Mouse (Mus musculus): ENCODE results near the gene Alkbh1. TPM values are rescaled to one million over a fixed set of nuclear protein-coding genes. Genes with fewer than 3 reads are reported as not detected.
A peak's percentile ranks its signal among the peaks of the same experiment; 100 is the strongest.
"Not testable (repeated sequence)": the region's sequence is repeated elsewhere in the genome, so short reads cannot be mapped to it uniquely, and the experiment has no call there.

The Alkbh1 gene
- polyA plus RNA-seq (2017; shearing (Covaris generic)) = 10 to 100 TPM; 63.6 to 82.0 TPM

DNA sequence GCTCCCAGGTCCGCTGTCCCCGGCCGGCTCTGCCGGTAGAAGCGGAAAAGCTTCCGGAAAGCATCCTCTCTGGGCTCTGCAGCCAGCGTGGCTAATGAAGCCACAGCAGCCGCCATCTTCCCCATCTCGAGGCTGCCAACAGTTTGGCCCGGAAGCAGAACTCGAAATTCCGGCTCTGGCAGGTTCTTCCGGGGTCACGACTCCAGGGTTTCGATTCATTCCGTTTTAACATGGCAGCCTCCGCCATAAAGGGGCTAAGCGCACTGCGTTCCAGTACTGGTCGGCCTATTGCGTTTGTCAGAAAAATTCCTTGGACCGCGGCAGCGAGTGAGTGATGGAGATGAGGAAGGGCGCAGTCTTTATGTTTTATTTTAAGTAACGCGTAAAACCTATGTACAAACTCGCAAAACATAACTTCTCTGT lies at the start of gene Alkbh1, which contains the start of gene Slirp:
Gene Alkbh1, minus strand, starts transcription at position 318 of the 423 bp plus-strand sequence.
Gene Slirp, plus strand, starts transcription at position 197 of the 423 bp plus-strand sequence.
- peak; percentile 95 for ATAC-seq

DNA sequence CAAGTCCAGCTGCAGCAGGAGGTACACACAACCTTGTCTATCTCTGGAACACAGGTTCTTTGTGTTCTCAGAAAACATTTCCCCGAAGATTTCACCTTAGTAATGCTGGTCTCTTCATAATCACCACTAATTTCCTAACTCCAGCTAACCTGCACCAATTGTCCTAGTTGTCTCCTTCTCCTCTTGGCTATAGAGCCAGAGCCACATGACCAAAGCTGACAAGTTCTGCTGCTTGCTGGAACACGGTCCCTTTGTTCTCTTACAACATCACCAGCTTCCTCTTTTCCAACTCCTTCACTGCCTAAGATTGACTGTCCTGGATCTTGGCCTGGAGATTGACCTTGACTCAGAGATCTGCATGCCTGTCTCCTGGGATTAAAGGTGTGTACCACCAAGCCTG lies 44.9 kb upstream of the Alkbh1 start:
- ATAC-seq = not testable (repeated sequence)

DNA sequence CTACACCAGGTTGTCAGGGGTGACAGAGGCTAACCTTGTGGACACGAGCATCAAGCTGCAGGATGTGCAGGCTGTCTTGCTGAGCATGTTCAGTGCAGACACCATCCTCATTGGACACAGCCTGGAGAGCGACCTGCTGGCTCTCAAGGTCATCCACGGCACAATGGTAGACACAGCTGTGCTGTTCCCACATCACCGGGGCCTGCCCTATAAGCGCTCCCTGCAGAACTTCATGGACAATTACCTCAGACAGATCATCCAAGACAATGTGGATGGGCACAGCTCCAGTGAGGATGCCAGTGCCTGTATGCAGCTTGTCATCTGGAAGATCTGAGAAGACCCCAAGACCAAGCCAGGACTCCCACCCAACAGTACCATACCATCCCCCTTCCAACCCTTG lies 38.7 kb upstream of the Alkbh1 start:
- not testable (repeated sequence) for ATAC-seq

DNA sequence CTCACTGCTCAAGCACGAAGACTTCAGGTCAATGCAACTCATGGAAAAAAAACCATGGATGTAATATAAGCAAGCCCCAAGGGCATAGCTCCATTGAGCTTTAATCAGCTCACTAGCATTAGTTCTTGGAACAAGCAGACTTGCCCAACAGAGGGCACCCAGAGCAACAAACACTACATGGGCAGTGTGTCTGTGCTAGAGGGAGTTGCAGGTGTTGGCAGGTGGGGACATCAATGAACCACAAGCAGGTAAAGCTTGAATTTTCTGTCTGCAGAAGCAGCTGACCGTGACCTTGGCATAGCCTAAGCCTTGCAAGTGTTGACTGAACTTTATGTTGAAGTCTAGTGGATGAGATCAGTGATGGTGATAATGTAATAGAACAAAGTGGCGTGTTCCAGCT lies 30.9 kb upstream of the Alkbh1 start:
- ATAC-seq = no peak

DNA sequence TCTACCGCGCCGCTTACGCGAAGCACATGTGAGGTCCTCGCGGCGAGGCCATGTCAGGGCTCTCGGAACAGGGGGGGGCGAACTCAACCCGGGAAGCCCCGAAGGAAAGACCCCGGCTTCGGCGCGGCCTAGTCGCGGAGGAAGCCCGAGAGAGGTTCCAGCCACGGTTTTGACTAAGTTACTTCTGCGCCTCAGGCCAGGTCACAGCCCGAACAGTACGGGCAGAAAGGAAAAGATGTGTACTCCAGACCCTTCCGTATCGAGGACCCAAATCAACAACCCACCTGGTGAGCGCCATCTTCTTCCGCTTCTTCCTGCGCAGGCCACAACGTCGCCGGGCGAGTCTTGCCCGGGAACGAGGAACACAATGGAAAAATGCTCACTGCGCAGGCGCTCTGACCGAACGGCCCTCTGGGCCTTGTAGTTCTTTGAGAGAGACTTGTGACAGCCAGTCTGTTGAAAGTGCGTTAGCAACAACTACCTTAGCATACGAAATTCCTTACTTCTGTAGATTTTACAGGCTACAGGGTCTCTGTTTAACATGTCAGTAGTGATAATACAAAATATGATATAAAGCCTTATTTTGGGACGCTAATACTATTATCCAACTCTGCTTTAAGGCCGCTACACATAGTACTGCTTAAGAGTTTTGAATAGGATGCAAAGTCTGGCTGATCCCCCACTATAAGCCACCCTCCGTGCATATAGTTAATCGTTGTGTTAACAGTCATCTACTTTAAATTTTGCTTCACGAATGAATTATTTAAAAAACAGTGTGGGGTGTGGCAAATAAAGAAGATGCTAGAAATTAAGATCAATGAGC lies 28.4 kb upstream of the Alkbh1 start, which contains the start of gene Snw1:
Gene Snw1, minus strand, starts transcription at position 311 of the 823 bp plus-strand sequence.
- peak; percentile 95 for ATAC-seq

DNA sequence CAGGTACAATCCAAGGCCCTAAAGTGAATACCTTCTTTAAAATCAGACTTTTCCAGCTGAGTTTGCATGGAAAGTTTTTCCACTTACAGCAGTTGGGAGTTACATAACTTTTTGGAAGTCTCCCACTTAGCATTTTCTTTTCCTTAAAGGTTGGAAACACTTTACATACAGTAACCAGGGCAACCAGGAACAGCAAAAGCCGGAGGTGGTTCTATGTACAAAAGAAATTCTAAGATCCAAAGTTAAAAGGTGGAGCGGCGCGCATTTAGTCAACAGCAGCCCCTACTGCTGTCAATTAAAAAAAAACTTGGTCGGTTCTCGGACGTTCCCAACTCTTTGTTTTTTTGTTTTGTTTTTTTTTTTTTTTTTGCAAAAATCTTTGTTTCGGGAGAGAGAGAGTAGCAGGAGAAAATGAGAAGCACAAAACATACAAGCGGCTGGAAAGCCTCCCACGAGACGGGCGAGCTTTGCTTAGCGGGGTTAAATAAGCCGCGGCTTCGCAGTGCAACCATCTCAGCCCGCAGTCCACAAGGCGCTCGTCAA lies 27.7 kb upstream of the Alkbh1 start:
- no peak for ATAC-seq

DNA sequence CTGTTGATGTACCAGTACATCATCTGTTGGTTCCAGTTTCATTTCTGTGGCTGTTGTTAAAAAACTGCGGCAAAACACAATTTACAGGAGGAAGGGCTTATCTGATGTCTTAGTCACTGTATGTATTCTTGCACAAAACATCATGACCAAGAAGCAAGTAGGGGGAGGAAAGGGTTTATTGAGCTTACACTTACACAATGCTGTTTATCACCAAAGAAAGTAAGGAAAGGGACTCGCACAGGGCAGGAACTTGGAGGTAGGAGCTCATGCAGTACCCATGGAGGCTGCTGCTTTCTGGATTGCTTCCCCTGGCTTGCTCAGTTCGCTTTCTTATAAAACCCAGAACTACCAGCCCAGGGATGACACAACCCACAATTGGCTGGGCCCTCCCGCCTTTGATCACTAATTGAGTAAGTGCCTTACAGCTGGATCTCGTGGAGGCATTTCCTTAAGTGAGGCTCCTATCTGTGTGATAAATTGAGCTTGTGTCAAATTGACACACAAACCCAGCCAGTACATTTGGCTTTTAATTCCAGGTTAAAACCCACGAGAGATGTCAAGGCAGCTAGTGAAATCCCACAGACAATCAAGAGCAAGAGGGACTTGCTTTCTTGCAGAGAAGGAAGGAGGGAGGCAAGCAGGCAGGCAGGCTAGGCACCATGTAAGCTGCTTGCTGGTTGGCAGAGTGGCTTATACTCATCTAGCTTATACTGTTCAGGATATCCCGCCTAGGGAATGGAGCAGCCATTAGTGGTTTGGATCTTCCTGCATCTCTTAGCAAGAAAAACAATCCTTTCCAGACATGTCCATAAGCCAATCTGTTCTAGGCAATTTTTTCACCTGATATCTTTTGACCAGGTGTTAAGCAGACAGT lies 26.7 kb upstream of the Alkbh1 start:
- peak; percentile 29 for ATAC-seq

DNA sequence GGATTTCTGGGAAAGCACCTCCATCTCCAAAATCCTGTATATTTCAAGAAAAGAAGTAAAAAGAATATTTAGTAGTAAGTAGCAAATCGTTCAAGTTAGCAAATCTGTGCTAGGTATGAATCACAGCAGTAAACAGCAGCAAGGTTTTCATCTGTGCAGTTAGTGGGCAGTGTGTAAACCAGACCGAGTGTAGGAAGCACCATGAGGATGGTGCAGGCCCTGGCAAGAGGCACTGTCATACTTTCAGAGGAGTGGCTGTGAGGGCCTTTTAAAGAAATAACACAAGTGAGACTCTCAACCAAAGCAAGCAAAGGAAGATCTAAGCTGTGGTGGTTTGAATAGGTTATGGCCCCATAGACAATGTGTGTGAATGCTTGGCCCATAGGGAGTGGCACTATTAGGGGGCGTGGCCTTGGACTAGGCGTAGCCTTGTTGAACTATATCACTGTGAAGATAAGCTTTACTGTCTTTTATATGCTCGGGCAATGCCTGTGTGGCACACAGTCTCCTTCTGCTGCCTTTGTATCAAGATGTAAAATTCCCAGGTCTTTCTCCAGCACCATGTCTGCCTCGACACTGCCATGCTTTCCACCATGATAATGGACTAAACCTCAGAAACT lies 21.0 kb upstream of the Alkbh1 start:
- ATAC-seq = no peak

DNA sequence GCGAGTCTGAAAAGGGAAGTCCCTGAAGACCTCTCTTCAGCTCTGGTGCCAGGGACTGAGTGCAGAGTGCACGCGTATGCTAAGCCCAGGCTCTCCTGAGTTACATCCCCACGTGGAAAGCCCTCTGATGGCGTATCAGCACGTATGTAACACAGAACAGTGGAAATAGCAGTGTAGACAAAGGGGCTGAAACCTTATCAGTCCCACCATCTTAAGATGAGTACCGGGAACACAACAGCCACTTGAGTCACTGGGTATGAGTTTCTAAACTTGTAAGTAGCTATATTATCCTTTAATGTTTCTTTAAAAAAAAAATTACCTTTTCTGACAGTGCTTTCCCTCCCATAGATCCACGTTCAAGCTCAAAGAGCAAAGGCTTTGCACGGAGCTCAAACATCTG lies 5.6 kb upstream of the Alkbh1 start:
- no peak for ATAC-seq

DNA sequence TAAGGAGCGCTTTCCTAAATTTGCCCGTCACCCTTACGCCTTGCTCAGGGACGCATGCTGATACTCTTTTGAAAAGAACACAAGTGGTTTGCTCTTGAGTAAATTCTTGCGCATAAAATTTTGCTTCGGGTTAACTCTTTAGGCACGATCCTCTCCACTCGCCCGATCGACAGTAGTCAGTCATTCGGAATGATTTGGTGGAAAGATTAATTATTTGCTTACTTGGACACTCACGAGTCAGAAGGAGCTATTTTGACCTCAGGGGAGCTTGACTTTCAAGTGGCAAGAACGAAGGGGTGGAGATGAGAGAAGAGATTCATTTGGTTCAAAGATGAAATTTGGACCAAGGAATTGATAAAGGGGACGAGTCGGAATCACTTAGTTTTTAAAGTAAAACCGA lies 394 bp upstream of the Alkbh1 start:
- ATAC-seq = no peak

DNA sequence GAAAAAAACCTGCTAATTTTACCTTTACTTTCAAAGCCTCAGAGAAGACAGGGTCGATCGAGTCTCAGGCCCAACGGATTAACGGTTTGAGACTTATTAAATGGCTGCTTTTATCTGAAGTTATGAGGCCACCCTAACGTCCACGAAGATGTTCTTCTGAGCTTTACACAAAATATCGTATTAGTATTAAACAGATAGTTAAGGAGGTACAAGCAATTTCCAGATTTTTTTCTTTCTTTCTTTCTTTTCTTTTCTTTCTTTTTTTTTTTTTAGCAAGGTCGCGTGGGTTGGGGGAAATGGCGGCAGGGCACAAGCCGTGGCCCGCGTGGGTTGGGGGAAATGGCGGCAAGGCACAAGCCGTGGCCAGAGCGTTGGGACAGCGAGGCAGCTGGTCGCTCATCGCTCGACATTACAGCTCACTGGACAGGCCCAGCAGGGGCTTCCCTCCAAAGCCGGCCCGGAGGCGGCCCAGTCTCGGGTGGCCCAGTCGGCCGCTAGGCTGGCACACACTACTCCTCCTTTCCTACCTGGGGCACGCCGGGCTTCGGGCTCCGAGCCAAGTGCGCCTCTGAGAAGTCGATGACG lies 610 bp downstream of the Alkbh1 start:
- ATAC-seq = peak; percentile 61

DNA sequence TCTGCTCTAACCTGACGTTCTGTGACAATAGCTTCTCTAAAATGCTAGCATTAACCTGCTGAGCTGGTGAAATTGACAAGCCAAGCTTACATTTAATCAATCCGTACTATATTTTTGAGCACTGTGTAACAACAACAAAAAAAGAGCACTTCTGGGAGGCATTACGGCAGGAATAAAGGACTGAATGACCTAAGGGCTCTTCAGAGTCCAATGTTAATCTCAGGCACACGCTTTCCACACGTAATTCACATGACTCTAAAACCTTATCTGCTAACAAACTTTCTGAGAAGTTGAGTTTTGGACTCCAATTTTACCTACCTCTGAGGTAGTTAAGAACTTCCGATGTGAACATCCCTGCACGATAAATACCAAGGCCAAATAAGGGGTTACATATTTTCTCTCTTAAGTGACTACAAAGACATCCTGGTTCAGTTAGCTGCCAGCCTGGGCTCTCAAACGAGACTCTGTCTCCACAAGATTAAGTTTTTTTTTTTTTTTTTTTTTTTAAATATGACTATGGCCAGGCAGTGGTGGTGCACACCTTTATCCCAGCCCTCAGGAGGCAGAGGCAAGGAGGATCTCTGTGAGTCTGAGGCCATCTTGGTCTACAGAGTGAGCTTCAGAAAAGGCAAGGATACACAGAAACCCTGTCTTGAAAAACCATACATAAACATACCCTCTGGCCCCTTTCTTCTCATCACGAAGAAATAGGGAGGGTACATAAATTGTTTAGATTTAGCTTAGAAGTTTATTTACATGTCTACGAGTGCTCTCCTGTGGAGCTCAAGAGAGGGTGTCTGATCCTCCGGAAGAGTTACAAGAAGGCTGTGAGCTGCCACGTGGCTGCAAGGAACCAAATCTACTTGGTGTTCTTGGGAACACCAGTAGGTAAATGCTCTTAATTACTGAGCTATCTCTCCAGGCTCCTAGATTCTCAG lies 1.4 kb downstream of the Alkbh1 start:
- ATAC-seq = no peak

DNA sequence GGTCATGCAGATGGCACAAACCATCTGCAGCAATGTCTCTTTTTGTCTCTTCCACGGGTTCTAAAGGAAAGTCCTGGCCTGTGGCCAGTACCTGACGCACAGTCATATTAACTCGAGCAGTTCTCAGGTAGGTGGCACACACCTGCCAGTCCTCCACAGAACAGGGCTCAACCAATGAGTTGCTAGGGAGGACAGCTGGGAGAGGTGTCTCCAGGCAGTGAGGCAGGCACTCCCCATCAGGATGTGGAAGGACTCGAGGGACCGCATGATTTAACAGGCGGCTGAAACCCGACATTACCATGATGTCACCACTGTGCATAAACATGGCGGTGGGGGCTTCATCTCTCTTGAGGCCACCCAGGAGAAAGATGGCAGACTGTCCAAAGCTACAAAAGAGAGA lies 14.9 kb downstream of the Alkbh1 start:
- no peak for ATAC-seq

DNA sequence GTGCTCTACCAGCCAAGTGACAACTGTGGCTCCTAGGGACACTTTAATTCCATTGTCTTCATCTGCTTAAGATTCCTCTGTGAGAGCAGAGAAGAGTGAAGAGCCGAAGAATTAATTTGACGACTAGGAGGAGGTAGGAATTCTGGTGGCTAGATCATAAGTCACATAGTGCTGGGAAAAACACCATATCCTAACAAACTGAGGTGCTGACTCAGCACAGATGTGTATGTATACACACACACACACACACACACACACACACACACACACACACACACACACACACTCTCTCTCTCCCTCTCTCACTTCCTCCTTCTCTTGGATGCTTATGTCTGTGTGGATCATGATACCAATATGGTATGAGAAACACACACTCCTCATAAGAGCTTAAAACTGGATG lies 15.5 kb downstream of the Alkbh1 start:
- ATAC-seq = no peak

DNA sequence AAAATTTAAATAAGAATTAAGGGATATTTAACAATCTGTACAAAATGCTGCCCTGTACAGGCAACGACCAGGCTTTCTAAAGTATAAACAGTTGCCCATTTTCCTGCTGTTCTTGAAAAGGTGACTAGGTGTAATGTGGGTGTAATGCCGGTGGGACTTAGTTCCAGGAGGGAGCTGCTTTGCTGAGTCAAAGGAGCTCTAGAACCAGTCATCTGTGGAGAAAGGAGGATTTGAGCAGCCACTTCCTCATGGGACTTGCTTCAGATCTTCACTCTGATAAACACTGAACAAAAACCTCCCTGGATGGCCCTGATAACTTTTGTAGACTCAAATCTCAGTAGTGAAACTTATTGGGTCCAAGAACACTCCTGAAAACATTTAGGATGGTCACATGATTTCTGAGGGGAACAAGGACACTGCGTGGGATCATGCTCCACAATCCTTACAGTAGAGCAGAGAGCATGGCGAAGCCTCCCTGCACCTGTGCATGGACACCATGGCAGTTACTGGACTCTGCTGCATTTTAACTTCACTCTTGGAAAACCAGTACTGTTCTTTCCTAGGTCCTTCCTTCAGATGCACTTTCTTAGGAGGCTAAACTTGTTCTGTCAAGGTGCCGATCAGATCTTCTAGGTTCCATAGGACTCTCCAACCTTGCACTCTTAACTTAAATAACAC lies 17.3 kb downstream of the Alkbh1 start:
- ATAC-seq = no peak

DNA sequence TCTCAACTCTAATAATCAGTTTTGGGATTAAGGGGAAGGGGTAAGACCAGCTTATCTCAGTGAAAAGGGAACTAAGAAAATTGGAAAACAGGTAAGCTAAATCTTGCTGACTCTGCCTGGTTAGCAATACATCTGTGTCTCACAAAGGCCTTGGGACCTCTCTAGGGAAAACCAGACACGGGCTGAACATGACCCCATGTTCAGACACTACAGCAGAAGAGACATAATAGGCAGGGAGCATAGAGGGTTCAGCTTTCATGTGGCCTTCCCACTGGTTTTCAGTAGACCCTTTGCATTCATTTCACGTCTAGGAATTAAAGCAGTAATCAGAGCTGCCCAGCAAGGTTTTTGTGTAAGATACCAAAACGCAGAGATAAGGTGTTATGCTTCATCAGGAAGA lies 19.3 kb downstream of the Alkbh1 start:
- no peak for ATAC-seq

DNA sequence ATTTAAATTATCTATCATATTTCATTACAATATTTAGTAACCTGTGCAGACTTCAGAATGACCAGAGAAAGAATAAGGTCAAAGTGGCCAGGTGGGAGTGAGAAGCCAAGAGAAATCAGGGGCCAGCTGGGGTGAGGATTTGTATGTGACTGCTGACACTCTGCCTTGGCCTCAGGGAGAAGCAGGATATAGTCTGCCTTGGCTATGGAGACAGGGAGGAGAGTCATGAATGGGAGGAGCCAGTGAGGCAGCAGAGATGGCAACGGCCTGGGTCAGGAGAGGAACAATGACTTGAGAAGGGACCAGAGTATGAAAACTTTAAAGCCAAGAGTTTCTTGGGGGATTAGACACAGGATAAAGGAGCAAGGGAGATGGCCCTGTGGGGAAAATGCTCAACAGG lies 20.1 kb downstream of the Alkbh1 start:
- ATAC-seq = no peak

DNA sequence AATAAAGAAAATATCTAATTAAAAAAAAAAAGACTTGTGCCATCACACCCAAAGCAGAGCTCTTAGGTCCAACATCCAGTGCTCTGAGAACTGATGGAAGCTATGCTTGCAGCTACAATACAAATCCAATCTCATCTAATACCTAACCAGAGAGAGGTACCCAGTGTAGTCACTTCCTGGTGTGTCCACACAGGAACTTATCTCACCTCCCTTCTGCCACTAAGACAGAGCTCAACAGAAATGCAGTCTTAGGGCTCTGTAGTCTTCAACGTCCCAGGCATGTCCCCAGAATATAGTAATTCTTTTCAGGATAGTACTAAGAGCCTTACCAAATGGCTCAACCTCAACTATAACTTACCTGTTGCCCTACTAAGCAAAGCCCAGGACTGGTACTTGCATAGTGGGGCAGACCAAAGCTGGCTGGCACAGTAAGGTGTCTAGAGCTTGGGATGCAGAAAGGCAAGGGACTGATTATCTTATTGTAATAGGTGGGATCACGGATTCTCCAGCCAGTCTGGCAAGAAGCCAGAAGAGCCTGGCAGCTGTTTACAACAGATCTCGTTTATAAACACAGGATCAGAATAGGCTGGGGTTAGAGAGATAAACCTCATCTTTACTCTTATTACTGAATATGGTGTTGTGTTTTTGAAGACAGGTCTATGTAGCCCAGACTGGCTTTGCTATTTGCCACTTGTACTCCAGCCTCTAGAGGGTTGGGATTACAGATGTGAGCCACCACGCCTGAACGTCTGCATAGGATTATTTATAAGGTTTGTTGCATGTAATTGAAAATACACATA lies 21.9 kb downstream of the Alkbh1 start:
- ATAC-seq = no peak

DNA sequence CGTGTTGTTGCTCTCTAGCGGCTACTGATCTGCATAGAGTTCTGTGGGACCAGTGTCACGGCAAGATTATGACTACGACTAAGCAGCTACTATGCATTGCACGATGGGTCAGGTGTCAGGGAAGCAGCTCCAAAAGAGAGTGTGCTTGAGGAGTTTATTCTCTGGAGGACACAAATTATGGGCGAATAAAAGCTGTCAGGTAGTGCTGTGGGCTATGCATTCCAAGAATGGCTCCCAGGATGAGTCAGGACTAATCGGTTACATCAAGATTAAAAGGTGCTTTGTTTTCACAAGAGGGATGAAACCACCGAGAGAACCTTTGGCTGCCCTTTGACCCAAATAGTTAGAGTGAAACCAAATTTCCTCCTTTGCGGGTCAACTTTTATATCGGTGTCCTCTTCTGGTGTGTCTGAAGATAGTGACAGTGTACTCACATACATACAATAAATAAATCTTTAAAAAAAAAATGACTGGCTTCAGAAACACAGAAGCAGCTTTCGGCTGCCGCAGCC lies 23.8 kb downstream of the Alkbh1 start:
- ATAC-seq = no peak
